Mouse (Mus musculus) erythroblast, adult 5-6 weeks (primary cell): ENCODE results near the gene Kirrel3. TPM values are rescaled to one million over a fixed set of nuclear protein-coding genes. Genes with fewer than 3 reads are reported as not detected.

ENCODE experiments used
- ATAC-seq: replicated peaks from 2 replicates; pipeline ENCODE4 v1.8.0; 2016; ENCODE audit warnings: moderate number of reproducible peaks, mild to moderate bottlenecking, moderate TSS enrichment, inconsistent platforms; ENCODE audit not compliant: poor library complexity, low FRiP score, severe bottlenecking
- total RNA-seq, 2 experiments: library from RNA; stranded (forward) in 1 of 2; stranded (reverse) in 1 of 2; fragments of 150-400 nt in 1 of 2; fragments of 200-764, 138-1000 nt in 1 of 2; gene quantifications; 2 replicates each; pipeline versions ENCODE4 v1.2.3 to v1.2.4; 2015 to 2017; ENCODE audit warnings: low replicate concordance in 2 of 2

The Kirrel3 gene
- total RNA-seq, 2 experiments from 2014 or later = not detected

GRCm38 (mm10) chr9:34498126-34498525 lies 12.4 kb downstream of the Kirrel3 start:
- no peak for ATAC-seq

GRCm38 (mm10) chr9:34498651-34499050 lies 13.0 kb downstream of the Kirrel3 start:
- ATAC-seq = no peak

- no peak for ATAC-seq
These were observed 21.5 kb downstream of the Kirrel3 start for GRCm38 (mm10) chr9:34507164-34507563.

GRCm38 (mm10) chr9:34518861-34519260 lies 33.2 kb downstream of the Kirrel3 start:
- no peak for ATAC-seq

- no peak for ATAC-seq
These were observed 34.7 kb downstream of the Kirrel3 start for GRCm38 (mm10) chr9:34520234-34520950.

GRCm38 (mm10) chr9:34525695-34526094 lies 40.0 kb downstream of the Kirrel3 start:
- no peak for ATAC-seq

GRCm38 (mm10) chr9:34538591-34539335 lies 53.1 kb downstream of the Kirrel3 start:
- ATAC-seq = no peak

- no peak for ATAC-seq
These were observed 56.2 kb downstream of the Kirrel3 start for GRCm38 (mm10) chr9:34541908-34542307.

- no peak for ATAC-seq
These were observed 70.0 kb downstream of the Kirrel3 start for GRCm38 (mm10) chr9:34555699-34556098.

GRCm38 (mm10) chr9:34557846-34558245 lies 72.2 kb downstream of the Kirrel3 start:
- ATAC-seq = no peak

- ATAC-seq = no peak
These were observed 72.7 kb downstream of the Kirrel3 start for GRCm38 (mm10) chr9:34558291-34558899.

GRCm38 (mm10) chr9:34559102-34559501 lies 73.4 kb downstream of the Kirrel3 start:
- no peak for ATAC-seq

GRCm38 (mm10) chr9:34561281-34561680 lies 75.6 kb downstream of the Kirrel3 start:
- no peak for ATAC-seq

GRCm38 (mm10) chr9:34562437-34563000 lies 76.8 kb downstream of the Kirrel3 start:
- ATAC-seq = no peak

- ATAC-seq = no peak
These were observed 88.2 kb downstream of the Kirrel3 start for GRCm38 (mm10) chr9:34573906-34574305.

GRCm38 (mm10) chr9:34574611-34575010 lies 88.9 kb downstream of the Kirrel3 start:
- no peak for ATAC-seq

- ATAC-seq = no peak
These were observed 93.5 kb downstream of the Kirrel3 start for GRCm38 (mm10) chr9:34579174-34579573.

GRCm38 (mm10) chr9:34580059-34580458 lies 94.4 kb downstream of the Kirrel3 start:
- no peak for ATAC-seq

GRCm38 (mm10) chr9:34582496-34582895 lies 96.8 kb downstream of the Kirrel3 start:
- ATAC-seq = no peak

- ATAC-seq = no peak
These were observed 99.8 kb downstream of the Kirrel3 start for GRCm38 (mm10) chr9:34585487-34585886.

GRCm38 (mm10) chr9:34586080-34586479 lies 100.4 kb downstream of the Kirrel3 start:
- no peak for ATAC-seq
